Mouse (Mus musculus): ENCODE measurements around the gene Dlg1. TPM values are rescaled to one million over a fixed set of nuclear protein-coding genes. Genes with fewer than 3 reads are reported as not detected.

Gene Dlg1
- polyA plus RNA-seq, 1 experiment from 2014 or later = 31.3 TPM

- WGBS = 85% methylated on average over 4 of the region's 4 CpGs
- Histone ChIP-seq H3K9ac (no peak overlapping the region), H3K4me2 (no peak overlapping the region), H3K36me3 (peaks cover 15% of the 10 kb centered on the region), H3K9me3 (replicated peaks) (no peaks in the 10 kb centered on the region), H3K27me3 (no peaks in the 10 kb centered on the region), H3K4me1 (0 out of 2 replicates have a peak, but pooled peaks cover 2% of the 10 kb centered on the region), H3K4me3 (replicated peaks) (no peak overlapping the region), H3K27ac (no peak overlapping the region)
- ATAC-seq (replicated peaks; ENCODE audit: low FRiP score) = no peak
These were observed 167.5 kb downstream of the Dlg1 start for GRCm38 (mm10) chr16:31830726-31831125.

DNA sequence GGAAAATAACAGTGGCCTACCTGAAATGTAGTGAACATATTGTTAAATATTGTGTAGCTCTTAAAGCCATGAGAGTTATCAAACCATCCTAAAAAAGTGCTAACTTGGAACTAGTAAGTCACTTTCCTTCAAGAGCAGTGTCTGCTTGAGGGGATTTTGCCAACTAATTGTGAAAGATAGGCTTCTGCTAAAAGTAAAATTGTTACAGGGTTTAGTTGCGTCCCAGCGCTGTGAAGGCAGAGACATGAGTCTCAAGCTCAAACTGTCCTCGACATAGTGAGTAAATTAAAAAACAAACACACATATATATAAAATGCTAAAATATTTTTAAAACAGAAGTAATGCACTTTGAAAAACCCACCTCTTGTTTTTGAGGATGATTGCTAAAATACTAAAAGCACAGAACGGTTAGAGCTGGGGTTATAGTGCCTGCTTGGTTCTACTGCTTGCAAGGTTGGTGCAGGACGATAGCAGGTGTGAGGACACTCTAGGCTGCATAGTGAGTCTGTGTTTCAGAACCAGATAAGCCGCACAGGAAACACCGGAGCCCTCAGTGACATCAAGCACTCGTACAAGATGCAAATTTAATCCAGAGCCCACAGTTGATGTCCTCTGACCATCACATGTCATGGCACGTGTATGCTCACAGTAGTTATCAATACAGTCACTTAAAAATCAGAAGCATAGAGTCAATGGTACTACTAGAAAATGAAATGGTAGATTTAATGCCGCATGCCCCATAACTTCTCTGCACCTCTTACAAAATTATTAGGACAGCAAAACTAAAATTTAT is 169.6 kb downstream of the Dlg1 start:
- Histone ChIP-seq H3K27me3 (no peaks in the 10 kb centered on the region), H3K4me2 (no peak overlapping the region), H3K9me3 (replicated peaks) (no peaks in the 10 kb centered on the region), H3K4me1 (0 out of 2 replicates have a peak, but pooled peaks cover 2% of the 10 kb centered on the region), H3K9ac (no peak overlapping the region), H3K4me3 (replicated peaks) (no peak overlapping the region), H3K27ac (no peak overlapping the region), H3K36me3 (peaks cover 21% of the 10 kb centered on the region)
- WGBS = 93% methylated on average over 10 of the region's 10 CpGs
- no peak for ATAC-seq (replicated peaks; ENCODE audit: low FRiP score)

DNA sequence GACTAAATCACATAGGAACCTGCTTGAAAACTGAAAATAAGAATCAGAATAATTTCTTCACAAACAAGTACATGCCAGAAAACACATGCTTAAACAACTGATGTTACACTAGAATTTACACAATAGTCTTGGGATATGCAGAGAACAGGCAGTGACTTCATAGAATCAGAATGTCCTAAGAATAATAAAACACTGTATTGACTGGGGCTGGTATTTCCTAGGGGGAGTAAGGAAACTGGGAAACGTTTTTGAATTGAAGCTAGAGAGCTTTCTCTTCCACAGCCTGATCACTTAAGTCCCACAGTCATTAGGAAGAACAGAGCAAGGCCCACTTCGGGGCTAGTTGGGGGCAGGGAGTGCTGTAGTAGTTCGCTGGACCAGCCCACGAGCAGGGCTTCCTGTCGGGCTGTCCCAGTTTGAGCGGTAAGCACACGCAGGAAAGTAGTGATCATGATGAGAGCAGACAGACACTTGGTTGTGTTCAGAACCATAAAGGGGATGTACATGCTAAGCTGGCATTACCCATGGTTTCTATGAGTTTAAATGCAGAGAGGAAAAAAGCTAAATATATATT is 170.9 kb downstream of the Dlg1 start:
- H3K27ac ChIP-seq = peak overlapping the region; percentile 68; the same call in 1 of the 2 replicates
- H3K27me3 ChIP-seq = no peaks in the 10 kb centered on the region

DNA sequence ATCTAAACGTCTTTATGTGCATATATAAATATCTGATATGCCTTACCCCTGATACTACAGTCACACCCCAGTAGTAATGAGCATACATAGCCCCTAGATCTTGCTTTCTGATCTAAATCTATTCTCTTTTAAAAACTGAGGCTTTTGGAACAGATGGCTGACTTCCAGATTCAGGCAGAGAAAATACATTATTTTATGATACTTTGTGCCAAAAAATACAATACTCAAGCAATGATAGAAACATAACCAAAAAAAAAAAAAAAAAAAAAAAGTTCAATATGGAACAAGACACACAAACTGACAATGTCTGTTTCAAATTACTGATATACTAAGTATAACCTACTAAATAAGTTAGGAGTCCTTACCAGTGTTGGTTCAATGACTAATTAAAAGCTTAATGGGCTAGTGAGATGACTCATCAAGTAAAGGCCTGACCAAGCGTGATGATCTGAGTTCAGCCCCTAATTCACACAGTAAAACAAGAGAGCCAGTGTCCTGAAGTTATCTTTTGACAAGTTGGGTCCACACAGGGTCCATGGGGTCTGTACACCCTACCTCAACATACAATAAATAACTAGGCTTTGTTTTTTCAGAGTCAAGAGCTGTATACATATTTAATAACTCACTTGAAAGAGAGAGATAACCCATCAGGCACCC is 171.5 kb downstream of the Dlg1 start:
- 0 out of 2 replicates have a peak, but pooled peaks cover 2% of the 10 kb centered on the region for H3K4me1 ChIP-seq

More for the DNA sequence above, 170.9 kb downstream of the Dlg1 start:
- Histone ChIP-seq H3K4me2 (no peak overlapping the region), H3K4me3 (replicated peaks) (no peak overlapping the region), H3K9ac (no peak overlapping the region), H3K36me3 (peaks cover 33% of the 10 kb centered on the region), H3K9me3 (replicated peaks) (no peaks in the 10 kb centered on the region), H3K4me1 (0 out of 2 replicates have a peak, but pooled peaks cover 2% of the 10 kb centered on the region)
- ATAC-seq (replicated peaks; ENCODE audit: low FRiP score) = no peak
- WGBS = 59% methylated on average over 7 of the region's 7 CpGs

GRCm38 (mm10) chr16:31837362-31837761 is 174.1 kb downstream of the Dlg1 start:
- H3K36me3 ChIP-seq = peaks cover 42% of the 10 kb centered on the region
- ATAC-seq (replicated peaks; ENCODE audit: low FRiP score) = no peak
- H3K9me3 ChIP-seq (replicated peaks) = no peaks in the 10 kb centered on the region
- no peaks in the 10 kb centered on the region for H3K27me3 ChIP-seq
- no peak overlapping the region for H3K4me3 ChIP-seq (replicated peaks)
- WGBS = 81% methylated on average over 3 of the region's 3 CpGs
- no peak overlapping the region for H3K4me2 ChIP-seq
- no peak overlapping the region for H3K27ac ChIP-seq
- 0 out of 2 replicates have a peak, but pooled peaks cover 2% of the 10 kb centered on the region for H3K4me1 ChIP-seq
- no peak overlapping the region for H3K9ac ChIP-seq

More for the DNA sequence above, 171.5 kb downstream of the Dlg1 start:
- Histone ChIP-seq H3K9me3 (replicated peaks) (no peaks in the 10 kb centered on the region), H3K9ac (no peak overlapping the region), H3K27me3 (no peaks in the 10 kb centered on the region), H3K4me2 (no peak overlapping the region), H3K4me3 (replicated peaks) (no peak overlapping the region), H3K36me3 (peaks cover 33% of the 10 kb centered on the region), H3K27ac (no peak overlapping the region)
- WGBS = 63% methylated on average over 2 of the region's 2 CpGs
- ATAC-seq (replicated peaks; ENCODE audit: low FRiP score) = no peak

DNA sequence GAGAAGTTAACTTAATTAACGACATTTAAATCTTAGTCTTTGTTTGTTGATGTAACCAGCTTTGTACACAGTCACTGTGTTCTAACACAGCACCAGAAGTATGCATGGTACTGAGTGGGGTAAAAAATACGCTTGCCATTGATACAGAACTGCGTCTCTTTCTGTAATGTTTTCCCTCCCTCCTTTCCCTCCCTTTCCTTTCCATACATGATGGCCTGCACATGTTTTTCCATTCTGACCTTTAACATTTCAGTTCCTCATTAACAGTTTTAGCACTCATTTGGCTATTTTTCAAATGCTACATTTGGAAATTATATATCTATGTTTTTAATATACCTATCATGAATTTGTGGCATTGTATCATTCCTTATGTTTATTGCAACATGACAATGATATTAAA is 181.0 kb downstream of the Dlg1 start:
- no peak overlapping the region for H3K9ac ChIP-seq
- H3K36me3 ChIP-seq = peaks cover 35% of the 10 kb centered on the region
- WGBS = 77% methylated on average over 3 of the region's 3 CpGs
- no peak overlapping the region for H3K27ac ChIP-seq
- H3K4me2 ChIP-seq = no peak overlapping the region
- no peaks in the 10 kb centered on the region for H3K9me3 ChIP-seq (replicated peaks)
- no peak overlapping the region for H3K4me3 ChIP-seq (replicated peaks)
- no peaks in the 10 kb centered on the region for H3K4me1 ChIP-seq
- ATAC-seq (replicated peaks; ENCODE audit: low FRiP score) = no peak
- H3K27me3 ChIP-seq = no peaks in the 10 kb centered on the region

- no peak for ATAC-seq (replicated peaks; ENCODE audit: low FRiP score)
- H3K36me3 ChIP-seq = peaks cover 27% of the 10 kb centered on the region
- 80% methylated on average over 10 of the region's 10 CpGs for WGBS
- H3K9ac ChIP-seq = no peak overlapping the region
- no peak overlapping the region for H3K4me3 ChIP-seq (replicated peaks)
- no peaks in the 10 kb centered on the region for H3K4me1 ChIP-seq
- no peak overlapping the region for H3K4me2 ChIP-seq
- no peaks in the 10 kb centered on the region for H3K9me3 ChIP-seq (replicated peaks)
- H3K27me3 ChIP-seq = no peaks in the 10 kb centered on the region
- H3K27ac ChIP-seq = no peak overlapping the region
These were observed 183.5 kb downstream of the Dlg1 start for GRCm38 (mm10) chr16:31846763-31847162.

GRCm38 (mm10) chr16:31863920-31864319 is 200.7 kb downstream of the Dlg1 start:
- H3K4me3 ChIP-seq (replicated peaks) = no peak overlapping the region
- ATAC-seq (replicated peaks; ENCODE audit: low FRiP score) = no peak
- H3K27ac ChIP-seq = no peak overlapping the region
- H3K9me3 ChIP-seq (replicated peaks) = 0 out of 2 replicates have a peak, but pooled peaks cover 6% of the 10 kb centered on the region
- no peak overlapping the region for H3K9ac ChIP-seq
- H3K36me3 ChIP-seq = peaks cover 92% of the 10 kb centered on the region
- no peaks in the 10 kb centered on the region for H3K4me1 ChIP-seq
- no peaks in the 10 kb centered on the region for H3K27me3 ChIP-seq
- no peak overlapping the region for H3K4me2 ChIP-seq
- 89% methylated on average over 5 of the region's 5 CpGs for WGBS

DNA sequence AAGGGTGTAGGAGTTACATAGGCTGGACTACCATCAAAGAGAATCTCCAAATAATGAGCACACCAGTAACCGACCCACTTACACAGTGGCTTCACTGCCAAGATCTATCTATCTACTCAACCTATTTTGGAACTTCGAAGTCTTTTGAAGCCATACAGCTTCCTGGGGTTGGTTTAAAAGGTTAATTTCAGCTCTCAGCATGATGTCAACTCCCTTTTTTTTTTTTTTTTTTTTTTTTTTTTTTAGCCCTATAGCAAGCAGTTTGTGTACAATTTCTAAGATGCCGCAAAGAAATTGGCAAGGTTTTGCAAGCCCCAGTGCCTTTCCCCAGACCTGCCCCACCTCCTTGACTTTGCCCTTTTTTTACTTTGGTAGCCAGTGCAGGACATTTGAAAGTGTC is 202.0 kb downstream of the Dlg1 start:
- H3K4me3 ChIP-seq (replicated peaks) = no peak overlapping the region
- 89% methylated on average over 3 of the region's 3 CpGs for WGBS
- no peaks in the 10 kb centered on the region for H3K27me3 ChIP-seq
- no peak for ATAC-seq (replicated peaks; ENCODE audit: low FRiP score)
- H3K9me3 ChIP-seq (replicated peaks) = 0 out of 2 replicates have a peak, but pooled peaks cover 6% of the 10 kb centered on the region
- no peak overlapping the region for H3K4me2 ChIP-seq
- H3K9ac ChIP-seq = no peak overlapping the region
- H3K36me3 ChIP-seq = peaks cover 93% of the 10 kb centered on the region
- H3K4me1 ChIP-seq = no peaks in the 10 kb centered on the region
- no peak overlapping the region for H3K27ac ChIP-seq

DNA sequence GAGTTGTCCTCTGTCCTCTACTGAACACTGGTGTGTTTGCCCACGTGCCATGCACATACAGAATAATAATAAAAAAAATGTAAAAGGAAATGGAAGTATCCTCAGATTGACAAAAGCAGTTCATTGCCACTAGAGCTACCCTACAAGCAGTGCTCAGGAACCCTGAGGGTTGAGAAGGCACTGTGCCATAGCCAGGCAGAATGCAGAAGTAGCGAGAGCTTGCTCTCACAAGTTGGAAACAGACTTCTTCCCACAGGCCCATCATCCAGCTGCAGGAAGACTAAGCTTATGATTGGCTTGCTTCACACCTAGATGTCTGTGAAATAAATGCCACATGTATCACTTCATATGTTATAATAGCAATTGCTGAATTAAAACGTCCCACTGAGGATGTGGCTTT is 203.7 kb downstream of the Dlg1 start:
- no peaks in the 10 kb centered on the region for H3K9me3 ChIP-seq (replicated peaks)
- H3K4me3 ChIP-seq (replicated peaks) = no peak overlapping the region
- H3K4me1 ChIP-seq = no peaks in the 10 kb centered on the region
- no peak overlapping the region for H3K9ac ChIP-seq
- no peaks in the 10 kb centered on the region for H3K27me3 ChIP-seq
- peaks cover 95% of the 10 kb centered on the region for H3K36me3 ChIP-seq
- 88% methylated on average over 3 of the region's 3 CpGs for WGBS
- H3K4me2 ChIP-seq = no peak overlapping the region
- no peak overlapping the region for H3K27ac ChIP-seq
- ATAC-seq (replicated peaks; ENCODE audit: low FRiP score) = no peak

DNA sequence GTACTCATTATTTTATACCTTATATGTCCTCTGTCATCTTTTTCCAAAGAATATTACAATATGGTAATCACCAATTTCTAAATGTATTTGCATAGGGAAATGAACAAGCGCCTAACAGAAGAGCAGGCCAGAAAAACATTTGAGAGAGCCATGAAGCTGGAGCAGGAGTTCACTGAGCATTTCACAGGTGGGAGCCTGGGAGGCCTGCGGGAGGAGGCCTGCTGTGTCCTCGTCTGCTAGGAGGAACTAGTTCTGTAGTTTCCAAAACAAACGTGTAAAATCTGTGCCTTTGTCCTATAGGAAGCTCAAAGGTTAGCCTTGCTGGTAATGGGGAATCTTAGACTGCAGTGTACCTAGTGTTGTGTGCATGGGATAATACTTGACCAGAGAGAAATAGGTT is 204.5 kb downstream of the Dlg1 start:
- H3K9ac ChIP-seq = no peak overlapping the region
- no peak overlapping the region for H3K4me3 ChIP-seq (replicated peaks)
- ATAC-seq (replicated peaks; ENCODE audit: low FRiP score) = no peak
- no peaks in the 10 kb centered on the region for H3K4me1 ChIP-seq
- H3K27ac ChIP-seq = no peak overlapping the region
- H3K36me3 ChIP-seq = peaks cover 91% of the 10 kb centered on the region
- WGBS = 83% methylated on average over 4 of the region's 4 CpGs
- H3K27me3 ChIP-seq = no peaks in the 10 kb centered on the region
- no peak overlapping the region for H3K4me2 ChIP-seq
- H3K9me3 ChIP-seq (replicated peaks) = no peaks in the 10 kb centered on the region

DNA sequence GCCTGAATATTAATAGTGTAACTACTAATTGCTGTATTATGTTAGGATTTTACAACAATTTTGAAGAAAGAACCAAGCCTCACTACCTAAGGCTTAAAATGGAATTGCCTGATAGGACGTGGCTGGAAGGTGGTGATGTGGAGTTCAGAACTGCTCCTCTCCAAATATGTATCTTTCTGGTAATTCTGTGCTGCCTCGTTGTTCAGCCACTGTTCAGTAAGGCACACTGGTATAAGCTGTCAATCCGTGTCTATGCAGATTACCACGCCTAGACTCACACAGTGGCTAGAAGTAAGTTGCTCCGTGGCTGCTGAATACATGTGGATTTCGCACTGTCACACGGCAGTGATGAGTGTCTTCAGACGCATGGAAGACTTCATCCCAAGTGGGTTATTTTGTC is 210.5 kb downstream of the Dlg1 start:
- ATAC-seq (replicated peaks; ENCODE audit: low FRiP score) = no peak
- no peak overlapping the region for H3K9ac ChIP-seq
- no peak overlapping the region for H3K4me2 ChIP-seq
- H3K4me3 ChIP-seq (replicated peaks) = no peak overlapping the region
- H3K36me3 ChIP-seq = peaks cover 58% of the 10 kb centered on the region
- 92% methylated on average over 8 of the region's 8 CpGs for WGBS
- H3K27me3 ChIP-seq = no peaks in the 10 kb centered on the region
- no peaks in the 10 kb centered on the region for H3K9me3 ChIP-seq (replicated peaks)
- peaks cover 2% of the 10 kb centered on the region for H3K4me1 ChIP-seq
- H3K27ac ChIP-seq = no peak overlapping the region
